Mouse (Mus musculus): ENCODE results near the gene Hist1h1d. TPM values are rescaled to one million over a fixed set of nuclear protein-coding genes. Genes with fewer than 3 reads are reported as not detected.
"Not testable (repeated sequence)": the region's sequence is repeated elsewhere in the genome, so short reads cannot be mapped to it uniquely, and the experiment has no call there.

Gene Hist1h1d
- polyA plus RNA-seq, 1 experiment from 2014 or later = 0.66 TPM

GRCm38 (mm10) chr13:23554925-23555838 is 2.1 kb downstream of the Hist1h1d start:
- under 1% methylated on average over 54 of the region's 54 CpGs for WGBS
- Histone ChIP-seq H3K4me1 (peaks cover 24% of the 10 kb centered on the region), H3K36me3 (no peaks in the 10 kb centered on the region), H3K27me3 (no peaks in the 10 kb centered on the region), H3K4me2 (peak overlapping the region; percentile 87), H3K4me3 (replicated peaks) (peak overlapping the region; percentile 63), H3K9ac (peak overlapping the region; percentile 87), H3K9me3 (replicated peaks) (no peaks in the 10 kb centered on the region), H3K27ac (peak overlapping the region; percentile 99)
- peak; percentile 91 for ATAC-seq (replicated peaks; ENCODE audit: low FRiP score)

- Histone ChIP-seq H3K27me3 (no peaks in the 10 kb centered on the region), H3K36me3 (no peaks in the 10 kb centered on the region), H3K4me3 (replicated peaks) (peak overlapping the region; percentile 63), H3K27ac (peak overlapping the region; percentile 99), H3K9ac (peak overlapping the region; percentile 87), H3K9me3 (replicated peaks) (no peaks in the 10 kb centered on the region), H3K4me1 (peaks cover 22% of the 10 kb centered on the region), H3K4me2 (peak overlapping the region; percentile 87)
- ATAC-seq (replicated peaks; ENCODE audit: low FRiP score) = peak; percentile 82
- WGBS = under 1% methylated on average over 18 of the region's 18 CpGs
Observed at GRCm38 (mm10) chr13:23555839-23556416, 2.9 kb downstream of the Hist1h1d start.

- Histone ChIP-seq H3K27ac (peak overlapping the region; percentile 99), H3K9ac (no peak overlapping the region), H3K4me1 (peaks cover 20% of the 10 kb centered on the region), H3K9me3 (replicated peaks) (no peaks in the 10 kb centered on the region), H3K4me3 (replicated peaks) (no peak overlapping the region), H3K4me2 (peak overlapping the region; percentile 87), H3K27me3 (no peaks in the 10 kb centered on the region), H3K36me3 (no peaks in the 10 kb centered on the region)
- WGBS = 61% methylated on average over 3 of the region's 3 CpGs
- no peak for ATAC-seq (replicated peaks; ENCODE audit: low FRiP score)
Observed at GRCm38 (mm10) chr13:23556906-23557305, 3.8 kb downstream of the Hist1h1d start.

GRCm38 (mm10) chr13:23560699-23561098 is 7.6 kb downstream of the Hist1h1d start:
- H3K27me3 ChIP-seq; H3K36me3 ChIP-seq; ATAC-seq (replicated peaks; ENCODE audit: low FRiP score); H3K4me1 ChIP-seq; H3K9ac ChIP-seq; H3K9me3 ChIP-seq (replicated peaks): not testable (repeated sequence)
- Histone ChIP-seq H3K4me2 (peak overlapping the region; percentile 27), H3K4me3 (replicated peaks) (peak overlapping the region; percentile 11; the same call in 1 of the 2 replicates), H3K27ac (peak overlapping the region; percentile 71; the same call in 1 of the 2 replicates)
- 14% methylated on average over 2 of the region's 2 CpGs for WGBS

GRCm38 (mm10) chr13:23561531-23561882 is 8.4 kb downstream of the Hist1h1d start:
- H3K4me1 ChIP-seq; H3K9me3 ChIP-seq (replicated peaks); H3K27me3 ChIP-seq; ATAC-seq (replicated peaks; ENCODE audit: low FRiP score); H3K36me3 ChIP-seq: not testable (repeated sequence)
- Histone ChIP-seq H3K4me2 (peak overlapping the region; percentile 69), H3K4me3 (replicated peaks) (peak overlapping the region; percentile 48), H3K27ac (peak overlapping the region; percentile 99), H3K9ac (peak overlapping the region; percentile 55; the same call in 1 of the 2 replicates)
- WGBS = 0% methylated on average over 2 of the region's 5 CpGs

DNA sequence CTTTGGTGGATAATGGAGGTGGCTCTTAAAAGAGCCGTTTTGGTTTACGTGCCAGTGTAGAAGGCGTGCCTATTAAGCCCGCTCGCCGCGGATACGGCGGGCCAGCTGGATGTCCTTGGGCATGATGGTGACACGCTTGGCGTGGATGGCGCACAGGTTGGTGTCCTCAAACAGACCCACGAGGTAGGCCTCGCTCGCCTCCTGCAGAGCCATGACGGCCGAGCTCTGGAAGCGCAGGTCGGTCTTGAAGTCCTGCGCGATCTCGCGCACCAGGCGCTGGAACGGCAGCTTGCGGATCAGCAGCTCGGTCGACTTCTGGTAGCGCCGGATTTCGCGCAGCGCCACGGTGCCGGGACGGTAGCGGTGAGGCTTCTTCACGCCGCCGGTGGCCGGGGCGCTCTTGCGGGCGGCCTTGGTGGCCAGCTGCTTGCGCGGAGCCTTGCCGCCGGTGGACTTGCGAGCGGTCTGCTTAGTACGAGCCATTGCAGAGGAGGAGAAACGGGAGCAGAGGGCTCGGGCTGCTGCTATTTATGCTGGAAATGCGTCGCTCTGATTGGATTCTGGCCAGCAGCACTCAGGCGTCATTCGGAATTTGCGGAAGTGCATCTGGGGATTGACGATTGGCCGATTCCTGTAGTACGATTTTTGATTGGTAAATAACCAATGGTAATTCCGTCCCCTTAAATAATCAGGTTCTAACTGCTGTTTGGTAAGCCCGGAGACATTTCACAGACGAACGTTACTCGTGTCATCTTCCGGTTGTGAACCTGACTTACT is 9.0 kb downstream of the Hist1h1d start, which contains the start of gene Hist1h3e:
TSS of gene Hist1h3e (minus strand) at position 487 of the 777 bp plus-strand sequence.
- not testable (repeated sequence) for H3K27me3 ChIP-seq
- peak; percentile 97 for ATAC-seq (replicated peaks; ENCODE audit: low FRiP score)

GRCm38 (mm10) chr13:23562699-23563462 is 9.8 kb downstream of the Hist1h1d start:
- WGBS = 3% methylated on average over 18 of the region's 18 CpGs

More for the DNA sequence above, 9.0 kb downstream of the Hist1h1d start, which contains the start of gene Hist1h3e:
- not testable (repeated sequence) for H3K36me3 ChIP-seq; H3K4me1 ChIP-seq; H3K9me3 ChIP-seq (replicated peaks)
- peak within 1 kb of the TSS; percentile 48 for H3K4me3 ChIP-seq (replicated peaks)
- peak within 1 kb of the TSS; percentile 99 for H3K27ac ChIP-seq
- WGBS = under 1% methylated on average over 57 of the region's 67 CpGs
- H3K4me2 ChIP-seq = peak within 1 kb of the TSS; percentile 69
- peak within 1 kb of the TSS; percentile 55 for H3K9ac ChIP-seq

GRCm38 (mm10) chr13:23564482-23564881 is 11.4 kb downstream of the Hist1h1d start:
- Histone ChIP-seq H3K9ac (no peak overlapping the region), H3K4me1 (0 out of 2 replicates have a peak, but pooled peaks cover 4% of the 10 kb centered on the region), H3K27ac (peak overlapping the region; percentile 99), H3K27me3 (no peaks in the 10 kb centered on the region), H3K4me3 (replicated peaks) (no peak overlapping the region), H3K4me2 (no peak overlapping the region), H3K36me3 (no peaks in the 10 kb centered on the region), H3K9me3 (replicated peaks) (no peaks in the 10 kb centered on the region)
- no peak for ATAC-seq (replicated peaks; ENCODE audit: low FRiP score)
- WGBS = 88% methylated on average over 2 of the region's 2 CpGs

More at GRCm38 (mm10) chr13:23562699-23563462, 9.8 kb downstream of the Hist1h1d start:
- peak overlapping the region; percentile 48 for H3K9ac ChIP-seq
- peak overlapping the region; percentile 48 for H3K4me3 ChIP-seq (replicated peaks)
- H3K4me2 ChIP-seq = peak overlapping the region; percentile 69
- H3K27ac ChIP-seq = peak overlapping the region; percentile 99
- ATAC-seq (replicated peaks; ENCODE audit: low FRiP score) = peak; percentile 62
- no peaks in the 10 kb centered on the region for H3K36me3 ChIP-seq
- no peaks in the 10 kb centered on the region for H3K27me3 ChIP-seq
- 0 out of 2 replicates have a peak, but pooled peaks cover 3% of the 10 kb centered on the region for H3K4me1 ChIP-seq
- no peaks in the 10 kb centered on the region for H3K9me3 ChIP-seq (replicated peaks)

DNA sequence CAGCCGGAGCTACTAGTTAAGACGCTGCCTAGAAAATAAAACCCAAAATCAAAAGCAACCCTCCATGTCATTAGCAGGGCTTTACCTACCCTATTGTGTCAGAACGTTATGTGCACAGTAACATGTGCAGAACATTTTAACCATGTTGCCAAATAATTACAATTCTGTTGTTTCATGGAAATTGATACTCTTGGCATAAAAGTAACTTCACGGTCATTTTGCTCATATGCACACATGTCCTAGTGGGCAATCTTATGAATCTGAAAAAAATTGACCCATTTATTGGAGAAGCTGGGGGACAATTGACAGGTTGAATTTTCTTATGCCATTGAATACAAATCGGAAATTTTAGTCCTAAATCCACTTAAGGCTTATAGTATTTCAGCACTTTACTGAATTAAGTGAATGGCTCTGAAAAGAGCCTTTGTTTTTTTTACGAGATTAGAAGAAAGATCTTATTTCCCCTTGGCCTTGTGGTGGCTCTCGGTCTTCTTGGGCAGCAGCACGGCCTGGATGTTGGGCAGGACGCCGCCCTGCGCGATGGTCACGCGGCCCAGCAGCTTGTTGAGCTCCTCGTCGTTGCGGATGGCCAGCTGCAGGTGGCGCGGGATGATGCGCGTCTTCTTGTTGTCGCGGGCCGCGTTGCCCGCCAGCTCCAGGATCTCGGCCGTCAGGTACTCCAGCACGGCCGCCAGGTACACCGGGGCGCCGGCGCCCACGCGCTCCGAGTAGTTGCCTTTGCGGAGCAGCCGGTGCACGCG is 17.4 kb downstream of the Hist1h1d start:
- Histone ChIP-seq H3K4me1 (peaks cover 14% of the 10 kb centered on the region; the same call in 1 of the 2 replicates), H3K4me2 (peak overlapping the region; percentile 68), H3K9ac (peak overlapping the region; percentile 43), H3K4me3 (replicated peaks) (peak overlapping the region; percentile 53), H3K27ac (peak overlapping the region; percentile 98)
- WGBS = under 1% methylated on average over 26 of the region's 41 CpGs
- not testable (repeated sequence) for H3K9me3 ChIP-seq (replicated peaks); H3K36me3 ChIP-seq; H3K27me3 ChIP-seq; ATAC-seq (replicated peaks; ENCODE audit: low FRiP score)

DNA sequence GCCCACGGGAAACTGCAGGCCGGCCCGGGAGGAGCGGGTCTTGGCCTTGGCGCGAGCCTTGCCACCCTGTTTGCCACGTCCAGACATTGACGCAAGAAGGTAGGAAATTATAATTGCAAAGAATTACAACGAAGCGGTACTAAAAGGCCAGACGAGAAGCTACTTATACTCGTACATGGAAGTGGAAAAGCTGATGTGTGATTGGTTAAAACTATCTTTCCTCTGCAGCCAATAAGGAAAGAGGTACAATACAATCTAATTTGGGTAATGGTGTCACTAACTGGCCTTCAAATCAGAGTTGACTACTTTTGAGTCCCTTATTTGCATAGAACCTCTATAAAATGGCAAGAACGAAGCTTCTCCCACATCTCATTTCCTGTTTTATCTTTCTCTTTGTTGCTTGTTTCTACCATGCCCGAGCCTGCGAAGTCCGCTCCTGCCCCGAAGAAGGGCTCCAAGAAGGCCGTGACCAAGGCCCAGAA is 18.0 kb downstream of the Hist1h1d start, which contains the start of the genes Hist1h2ae and Hist1h2bg:
TSS of gene Hist1h2ae (minus strand) at position 199 of the 482 bp plus-strand sequence.
TSS of gene Hist1h2bg (plus strand) at position 375 of the 482 bp plus-strand sequence.
- no peaks in the 10 kb centered on the region for H3K27me3 ChIP-seq
- peak; percentile 91 for ATAC-seq (replicated peaks; ENCODE audit: low FRiP score)
- H3K9ac ChIP-seq = peak within 1 kb of the TSS; percentile 63
- peaks cover 14% of the 10 kb centered on the region; the same call in 1 of the 2 replicates for H3K4me1 ChIP-seq
- H3K4me2 ChIP-seq = peak within 1 kb of the TSS; percentile 68
- no peaks in the 10 kb centered on the region for H3K36me3 ChIP-seq
- H3K27ac ChIP-seq = peak within 1 kb of the TSS; percentile 98
- peak within 1 kb of the TSS; percentile 53 for H3K4me3 ChIP-seq (replicated peaks)
- WGBS = 0% methylated on average over 18 of the region's 18 CpGs
- H3K9me3 ChIP-seq (replicated peaks) = no peaks in the 10 kb centered on the region

Measured in kidney, embryonic 15.5 days (tissue).